Mouse (Mus musculus) activated CD4-positive, CD25-positive, alpha-beta regulatory T cell (primary cell): Measurements from ENCODE around the gene Cbx7. TPM values are rescaled to one million over a fixed set of nuclear protein-coding genes. Genes with fewer than 3 reads are reported as not detected.

ENCODE experiments used
- polyA plus RNA-seq, 2 experiments: library from polyadenylated mRNA; unstranded; fragments of 100-300 nt; shearing (Covaris generic); gene quantifications; one replicate each; pipeline ENCODE4 v1.2.1; 2017

The Cbx7 gene
- polyA plus RNA-seq, result 100 to 1,000 TPM in 1 of 2 experiments, 10 to 100 TPM in 1; 77.1 to 109 TPM

GRCm38 (mm10) chr15:79970940-79971339 lies at the start of gene Cbx7:
TSS of gene Cbx7 (minus strand) at chr15:79971119.

GRCm38 (mm10) chr15:80014321-80015210 lies 43.6 kb upstream of the Cbx7 start, which contains the start of gene Pdgfb:
TSS of gene Pdgfb (minus strand) at chr15:80014977.

GRCm38 (mm10) chr15:79891436-79892212 lies 79.3 kb downstream of the Cbx7 start, which contains the start of gene Apobec3:
TSS of gene Apobec3 (plus strand) at chr15:79891659.

Other genes with a start within 250 kb of the Cbx7 start
- gene Sun2, start 228.6 kb downstream of the Cbx7 start, polyA plus RNA-seq, result 10 to 100 TPM; 64.0 to 69.2 TPM
- gene Dnal4, start 193.3 kb downstream of the Cbx7 start, polyA plus RNA-seq, result 1 to 10 TPM; 8.6 to 9.9 TPM
- gene Nptxr, start 166.4 kb downstream of the Cbx7 start, polyA plus RNA-seq, result under 1 TPM; 0.12 to 0.29 TPM
- not detected for gene Npcd, start 136.9 kb downstream of the Cbx7 start, polyA plus RNA-seq
- gene Cbx6, start 136.4 kb downstream of the Cbx7 start, polyA plus RNA-seq, result 10 to 100 TPM; 19.6 to 32.8 TPM
- gene Apobec3, start 79.5 kb downstream of the Cbx7 start, polyA plus RNA-seq, result 100 to 1,000 TPM; 406 to 436 TPM
- gene Pdgfb, start 43.9 kb upstream of the Cbx7 start, polyA plus RNA-seq, result 1 to 10 TPM in 1 of 2 experiments, under 1 TPM in 1; 0.38 to 1.7 TPM
- gene Syngr1, start 120.2 kb upstream of the Cbx7 start, polyA plus RNA-seq, result under 1 TPM; 0.60 to 0.93 TPM
- gene Rpl3, start 120.7 kb upstream of the Cbx7 start, polyA plus RNA-seq, result 1,000 to 10,000 TPM; 1,222 to 2,349 TPM
- gene Tab1, start 162.0 kb upstream of the Cbx7 start, polyA plus RNA-seq, result 10 to 100 TPM; 17.2 to 23.3 TPM
- not detected for gene Mgat3, start 202.6 kb upstream of the Cbx7 start, polyA plus RNA-seq